Mouse (Mus musculus) lung, adult 18-20 months (tissue): ENCODE data around the gene Iqschfp.

Experiments
- DNase-seq, 2 experiments: peaks; one replicate each; pipeline ENCODE4 v3.0.0; 2022; ENCODE audit warnings: mixed read lengths in 2 of 2

The Iqschfp gene

DNA sequence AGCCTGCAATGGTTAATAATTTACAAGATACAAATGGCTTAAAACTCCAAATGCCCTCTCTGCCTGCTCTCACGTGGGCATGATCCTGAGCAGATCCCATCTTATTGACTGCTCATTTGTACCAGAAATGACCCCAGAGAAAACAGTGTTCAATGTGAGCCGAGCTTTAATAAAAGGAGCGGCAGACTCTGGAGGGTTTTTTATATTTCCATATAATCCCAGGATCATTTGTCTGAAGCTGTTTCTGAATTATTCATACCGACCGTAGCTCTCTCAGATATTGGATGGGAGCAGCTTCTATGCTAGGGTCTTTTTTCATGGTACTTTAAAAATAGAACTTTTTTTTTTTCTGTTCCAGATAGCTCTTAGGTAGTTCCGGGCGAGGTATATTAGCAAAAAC is 67.6 kb downstream of the Iqschfp start:
- DNase-seq: no peak

- no peak for DNase-seq
Observed at GRCm38 (mm10) chr3:67960133-67960532, 68.1 kb downstream of the Iqschfp start.

DNA sequence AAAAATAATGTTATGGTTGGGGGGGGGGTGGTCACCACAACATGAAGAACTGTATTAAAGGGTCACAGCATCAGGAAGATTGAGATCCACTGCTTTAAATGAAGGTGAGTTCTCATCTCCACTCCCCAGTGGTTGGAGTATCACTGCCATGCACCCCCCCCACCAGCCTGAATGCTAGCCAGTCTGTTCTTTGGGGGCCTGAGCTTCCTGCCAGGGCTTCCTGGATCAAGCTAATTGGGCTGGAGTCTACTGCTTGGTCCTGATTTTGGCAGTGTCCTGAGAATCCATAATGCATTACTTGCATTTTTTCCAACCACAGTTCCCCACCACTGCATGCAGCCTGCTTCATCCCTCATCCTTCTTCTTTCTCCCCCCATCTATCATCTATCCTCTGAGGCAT is 68.7 kb downstream of the Iqschfp start:
- DNase-seq: no peak

- DNase-seq: no peak
Observed at GRCm38 (mm10) chr3:67961934-67962639, 70.1 kb downstream of the Iqschfp start.

DNA sequence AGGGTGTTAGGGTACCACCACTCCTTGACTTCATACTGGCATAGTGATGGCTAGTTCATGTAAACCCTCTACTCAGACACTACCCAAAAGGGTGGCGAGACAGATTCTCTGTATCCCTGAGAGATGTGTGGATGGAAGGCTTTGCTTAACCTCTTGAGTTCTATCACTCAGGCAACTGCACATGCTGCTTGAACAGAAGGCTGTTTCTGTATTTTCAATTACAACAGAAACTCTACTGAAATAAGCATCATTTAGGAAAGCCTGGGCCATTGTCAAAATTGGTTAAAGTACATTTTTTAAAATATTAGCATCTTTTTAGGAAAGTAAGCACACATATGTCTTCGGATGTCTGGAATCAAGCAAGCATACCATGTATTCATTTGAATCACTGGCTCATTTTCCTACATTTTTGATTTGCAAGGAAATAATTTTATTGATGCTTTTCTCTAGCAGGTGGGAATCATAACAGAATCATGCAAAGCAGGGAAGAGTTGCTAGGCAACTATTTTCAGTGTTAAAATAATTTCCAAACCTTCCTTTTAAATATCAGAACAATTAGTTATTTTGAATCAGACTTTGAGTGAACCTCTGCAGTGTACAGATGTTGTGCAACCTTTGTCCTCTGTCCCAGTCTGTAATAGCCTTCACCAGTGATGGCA is 82.4 kb downstream of the Iqschfp start:
- DNase-seq: no peak

GRCm38 (mm10) chr3:67980006-67980405 is 88.0 kb downstream of the Iqschfp start:
- no peak for DNase-seq

DNA sequence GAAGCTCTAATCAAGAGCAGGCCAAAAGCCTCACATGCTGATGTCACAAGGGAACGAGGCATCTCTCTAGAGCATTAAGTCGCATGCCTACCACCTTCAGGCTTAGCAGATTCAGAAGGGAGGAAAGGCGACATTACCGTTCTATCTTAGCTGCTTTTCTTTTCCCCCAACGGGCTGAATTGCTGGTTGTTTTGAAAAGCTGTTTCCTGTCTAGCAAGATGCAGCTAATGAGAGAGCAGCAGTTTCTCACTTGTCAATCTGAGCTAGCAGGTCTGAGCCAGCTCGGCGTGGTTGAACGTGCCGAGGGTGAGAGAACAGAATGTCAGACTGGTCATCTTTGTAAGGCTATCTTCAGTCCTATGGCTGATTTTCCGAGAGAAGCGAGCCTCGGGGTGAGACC is 91.3 kb downstream of the Iqschfp start:
- DNase-seq: no peak

DNA sequence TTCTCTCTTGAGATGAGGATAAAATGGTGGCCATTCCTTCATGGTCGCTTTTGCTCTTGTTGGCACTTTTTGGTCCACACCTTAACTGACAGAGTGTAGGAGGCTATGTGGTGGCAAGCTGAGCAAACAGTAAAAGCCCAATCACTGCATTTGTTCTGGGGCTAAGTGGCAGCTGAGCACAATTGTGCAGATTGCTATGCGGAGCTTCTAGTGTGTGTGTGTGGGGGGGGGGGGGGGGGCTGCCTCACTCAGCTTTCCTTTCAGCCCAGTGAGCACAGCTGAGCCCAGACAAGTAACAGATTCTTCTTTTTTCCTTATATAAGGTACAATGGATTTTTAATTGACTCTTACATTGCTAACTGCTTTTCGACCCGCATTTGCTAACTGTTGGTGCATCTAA is 110.4 kb downstream of the Iqschfp start:
- DNase-seq: no peak

- DNase-seq: no peak
Observed at GRCm38 (mm10) chr3:68012342-68012741, 120.3 kb downstream of the Iqschfp start.

- no peak for DNase-seq
Observed at GRCm38 (mm10) chr3:68015786-68016185, 123.8 kb downstream of the Iqschfp start.

GRCm38 (mm10) chr3:68019401-68019800 is 127.4 kb downstream of the Iqschfp start:
- no peak for DNase-seq

DNA sequence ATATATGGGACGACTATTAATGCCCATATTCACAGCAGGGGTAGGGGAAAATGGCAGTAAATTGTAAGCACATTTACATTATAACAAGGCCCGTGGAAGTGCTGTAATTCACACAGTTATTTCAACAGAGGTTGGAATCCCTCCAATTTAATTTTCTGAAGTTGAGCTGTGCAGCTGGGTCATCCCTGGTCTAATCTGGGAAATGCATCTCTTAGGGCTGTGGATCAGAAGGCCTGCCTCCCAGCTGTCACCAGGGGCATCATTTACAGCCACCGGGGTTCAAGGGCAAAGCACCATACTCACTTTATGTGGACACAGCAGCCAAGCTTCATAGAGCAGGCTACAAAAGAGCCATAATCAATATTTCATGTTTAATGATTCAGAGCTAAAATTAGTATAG is 144.1 kb downstream of the Iqschfp start:
- no peak for DNase-seq

GRCm38 (mm10) chr3:68042951-68043350 is 150.9 kb downstream of the Iqschfp start:
- no peak for DNase-seq

- peak in 1 of 2 experiments; percentile 14 for DNase-seq
Observed at GRCm38 (mm10) chr3:68045475-68046416, 153.7 kb downstream of the Iqschfp start.

DNA sequence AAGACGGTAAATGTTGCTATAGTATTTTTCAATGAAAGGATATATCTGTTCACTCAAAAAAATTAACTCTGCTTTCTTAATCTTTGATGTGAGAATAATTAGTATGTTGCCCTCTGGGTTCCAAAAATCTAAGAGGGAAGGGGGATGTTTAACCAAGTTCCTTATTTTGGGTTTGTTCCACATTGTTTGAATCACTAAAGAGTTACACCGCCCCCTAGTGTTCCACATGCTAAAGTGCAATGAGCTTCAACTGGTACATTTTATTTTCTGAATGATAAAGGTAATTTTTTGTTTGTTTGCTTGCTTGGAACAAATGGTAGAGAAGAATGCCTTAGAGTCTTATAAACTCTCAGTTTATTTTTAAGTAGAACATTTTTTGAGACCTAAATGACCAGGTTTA is 161.5 kb downstream of the Iqschfp start:
- DNase-seq: no peak

- no peak for DNase-seq
Observed at GRCm38 (mm10) chr3:68055071-68055470, 163.0 kb downstream of the Iqschfp start.

- DNase-seq: peak; percentile 74 to 77
Observed at GRCm38 (mm10) chr3:68056373-68057275, 164.6 kb downstream of the Iqschfp start.

- peak in 1 of 2 experiments; percentile 5 for DNase-seq
Observed at GRCm38 (mm10) chr3:68059162-68059800, 167.2 kb downstream of the Iqschfp start.

DNA sequence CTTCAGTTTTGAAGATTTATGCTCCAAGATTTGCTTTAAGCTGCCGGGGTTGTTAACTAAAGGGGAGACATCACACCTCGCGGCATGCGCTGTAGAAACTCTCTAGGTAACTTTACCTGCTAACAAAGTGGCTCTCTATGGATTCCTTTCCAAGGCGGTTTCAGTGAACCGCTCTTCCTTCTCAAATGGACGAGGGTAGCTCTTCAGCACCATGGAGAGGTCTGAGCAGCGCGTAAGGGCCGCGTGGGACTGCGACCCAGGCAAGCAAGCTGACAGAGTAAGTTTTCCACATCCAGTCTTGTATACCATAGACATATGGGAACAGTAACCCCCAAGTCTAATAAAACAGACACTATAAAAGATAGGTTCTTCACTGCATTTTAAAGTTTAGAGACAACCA is 172.7 kb downstream of the Iqschfp start, which contains the start of gene Schip1:
TSS of gene Schip1 (plus strand) at position 72 of the 400 bp plus-strand sequence.
- DNase-seq: peak; percentile 11 to 25

DNA sequence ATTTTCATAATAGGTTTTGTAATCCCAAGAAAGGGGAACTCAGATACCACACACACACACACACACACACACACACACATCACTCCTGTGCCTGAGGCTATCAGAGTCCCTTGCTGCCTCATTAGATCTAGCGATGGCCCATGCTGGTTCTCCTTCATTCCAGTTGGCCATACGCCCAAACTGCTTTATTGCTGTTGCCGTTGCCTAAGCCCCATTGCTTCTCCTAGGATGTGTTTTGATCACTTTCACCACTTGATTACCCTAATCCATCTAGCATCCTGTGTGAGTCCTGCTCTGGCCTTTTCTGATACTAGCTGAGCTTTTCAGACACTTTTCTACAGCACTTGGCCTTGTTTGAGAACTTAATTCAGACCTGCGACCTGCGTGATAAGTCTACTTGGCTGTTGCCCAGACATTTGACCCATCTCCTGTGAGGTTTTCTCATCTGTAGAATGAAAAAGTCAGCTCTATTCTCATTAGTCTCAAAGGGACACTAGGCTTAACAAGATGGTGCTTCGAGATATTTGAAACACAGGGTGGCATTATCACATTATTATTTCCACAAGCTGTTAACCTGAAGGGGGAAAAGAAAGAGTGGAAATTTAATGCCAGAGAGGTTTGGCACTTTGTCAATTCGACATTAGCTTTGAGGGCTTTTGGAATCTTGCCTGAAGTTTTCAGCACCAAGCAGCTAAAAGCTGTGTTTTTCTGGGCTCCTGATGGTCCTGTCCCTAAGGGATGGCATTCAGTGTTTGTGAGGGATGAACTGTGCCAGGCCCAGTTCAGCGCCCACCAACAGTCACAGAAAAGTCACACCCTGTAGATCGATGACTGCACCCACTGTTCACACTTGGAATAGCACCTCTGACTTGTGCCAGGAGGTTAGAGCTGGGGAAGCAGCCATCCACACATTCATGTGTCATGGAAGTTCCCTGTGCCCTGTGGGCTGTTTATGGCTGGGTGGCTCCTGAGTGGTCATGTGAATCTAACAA is 179.7 kb downstream of the Iqschfp start:
- DNase-seq: no peak
